Mouse (Mus musculus) forebrain, embryonic 12.5 days (tissue): Measurements from ENCODE around the gene Cartpt. TPM values are rescaled to one million over a fixed set of nuclear protein-coding genes. Genes with fewer than 3 reads are reported as not detected.

Experiments
- ATAC-seq: fragments of 200-750 bp; cut with Nextera tagmentation; 2 replicates; pipeline ENCODE4 v1.8.0; 2017; ENCODE audit warnings: moderate TSS enrichment; ENCODE audit not compliant: low FRiP score
- H3K27ac ChIP-seq: fragments of 300-500 bp; sonication (generic); 2 replicates; pipeline ENCODE4 v1.5.1; 2016; ENCODE audit warnings: mild to moderate bottlenecking
- H3K27me3 ChIP-seq: fragments of 300-500 bp; sonication (generic); 2 replicates; pipeline ENCODE4 v1.6.1; 2016; ENCODE audit warnings: mild to moderate bottlenecking
- H3K36me3 ChIP-seq: fragments of 300-500 bp; sonication (generic); replicated peaks from 2 replicates; pipeline ENCODE4 v1.6.1; 2016; ENCODE audit warnings: mild to moderate bottlenecking
- H3K4me1 ChIP-seq: fragments of 300-500 bp; sonication (generic); 2 replicates; pipeline ENCODE4 v1.6.1; 2016
- H3K4me2 ChIP-seq: fragments of 300-500 bp; sonication (generic); 2 replicates; pipeline ENCODE4 v1.6.1; 2016; ENCODE audit warnings: mild to moderate bottlenecking, moderate library complexity
- H3K4me3 ChIP-seq: fragments of 300-500 bp; sonication (generic); replicated peaks from 2 replicates; pipeline ENCODE4 v1.5.1; 2016; ENCODE audit warnings: mild to moderate bottlenecking
- H3K9ac ChIP-seq: fragments of 300-500 bp; sonication (generic); 2 replicates; pipeline ENCODE4 v1.6.1; 2016; ENCODE audit warnings: mild to moderate bottlenecking
- H3K9me3 ChIP-seq: fragments of 300-500 bp; sonication (generic); 2 replicates; pipeline ENCODE4 v1.6.1; 2016
- WGBS: fragments of 180-500 bp; shearing (Covaris S2); methylation state at CpG from one replicate; pipeline ENCODE4 v1.1.7; 2016; 5-methylcytosine and 5-hydroxymethylcytosine counted together
- polyA plus RNA-seq: library from polyadenylated mRNA; unstranded; fragments of >200 nt; fragmentation: Nextera tagmentation; extraction: Ambion mirVana; gene quantifications from 2 replicates; pipeline ENCODE4 v1.2.1, GENCODE M21; 2016

Gene Cartpt
- polyA plus RNA-seq = 7.5 and 9.8 TPM in 2 replicates

DNA sequence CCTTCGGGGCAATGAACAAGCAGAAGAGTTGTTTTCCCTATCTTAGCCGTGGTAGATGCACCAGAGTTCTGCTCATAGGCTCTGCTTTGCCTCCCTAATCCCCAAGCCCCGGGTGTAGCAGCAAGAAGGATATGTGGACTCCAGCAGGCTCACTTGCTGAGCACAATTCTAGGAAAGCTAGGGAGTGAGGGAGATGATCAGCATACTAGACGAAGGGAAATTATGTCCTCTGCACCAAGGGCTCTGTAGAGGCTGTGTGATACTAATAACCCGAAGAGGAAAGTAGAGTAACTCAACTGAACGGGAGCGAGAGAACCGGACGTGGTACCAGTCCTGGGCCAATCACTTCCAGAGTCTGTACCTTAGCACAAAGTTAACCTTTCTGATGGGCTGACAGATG is at the start of gene Cartpt:
Gene Cartpt, minus strand, starts transcription at position 127 of the 400 bp plus-strand sequence.
- no peak for ATAC-seq
- no peaks in the 10 kb centered on the region for H3K36me3 ChIP-seq
- peak within 1 kb of the TSS; percentile 39 for H3K4me3 ChIP-seq
- peak within 1 kb of the TSS; percentile 36 for H3K9ac ChIP-seq
- peaks cover 19% of the 10 kb centered on the region for H3K4me1 ChIP-seq
- H3K9me3 ChIP-seq = no peaks in the 10 kb centered on the region
- WGBS = 39% methylated on average over 9 of the region's 9 CpGs
- no peak within 1 kb of the TSS for H3K27ac ChIP-seq
- peak within 1 kb of the TSS; percentile 60 for H3K4me2 ChIP-seq
- H3K27me3 ChIP-seq = peaks cover 49% of the 10 kb centered on the region

DNA sequence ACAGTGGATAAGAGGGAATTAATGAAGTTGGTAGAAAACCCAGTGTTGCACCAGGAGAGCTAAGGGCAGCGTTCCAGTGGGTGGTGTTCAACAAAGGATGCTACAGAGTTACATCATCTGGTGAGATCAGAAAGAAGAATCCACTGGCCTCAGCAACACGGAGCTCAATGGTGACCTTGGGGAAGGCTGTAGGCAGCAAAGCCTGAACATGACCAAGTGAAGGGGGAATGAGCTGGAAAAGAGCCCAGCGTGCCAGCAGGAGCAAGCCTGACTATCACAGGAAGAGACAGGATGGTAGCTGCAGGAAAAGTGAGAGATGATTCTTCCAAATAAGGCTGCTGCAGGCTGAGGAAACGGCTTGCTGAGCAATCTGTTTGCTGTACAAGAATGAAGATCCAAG is 46.5 kb upstream of the Cartpt start:
- ATAC-seq = no peak
- Histone ChIP-seq H3K27me3 (no peaks in the 10 kb centered on the region), H3K4me3 (no peak overlapping the region), H3K27ac (no peak overlapping the region), H3K9ac (no peak overlapping the region), H3K36me3 (peaks cover 11% of the 10 kb centered on the region), H3K4me1 (no peaks in the 10 kb centered on the region; the same call in 1 of the 2 replicates), H3K9me3 (no peaks in the 10 kb centered on the region), H3K4me2 (no peak overlapping the region)
- 87% methylated on average over 4 of the region's 4 CpGs for WGBS

DNA sequence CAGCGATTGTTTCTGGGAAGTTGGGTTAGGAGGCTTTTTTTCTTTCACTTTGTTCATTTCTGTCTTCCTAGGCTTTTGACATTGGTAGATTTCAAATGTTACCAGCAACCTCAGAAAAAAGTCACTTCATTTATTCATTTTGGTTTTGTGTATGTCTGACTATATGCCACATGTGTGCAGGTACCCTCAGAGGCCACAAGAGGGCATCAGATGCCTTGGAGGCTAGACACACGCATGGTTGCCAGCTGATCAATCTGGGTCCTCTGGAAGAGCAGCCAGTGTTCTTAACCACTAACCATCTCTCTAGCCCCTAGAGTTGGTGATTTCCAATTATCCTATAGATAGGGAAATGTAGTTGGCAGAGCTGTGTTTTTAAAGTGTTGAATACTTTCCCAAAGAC is 42.6 kb upstream of the Cartpt start:
- Histone ChIP-seq H3K27ac (no peak overlapping the region), H3K9me3 (no peaks in the 10 kb centered on the region), H3K4me1 (peaks cover 23% of the 10 kb centered on the region), H3K9ac (no peak overlapping the region), H3K4me2 (no peak overlapping the region), H3K4me3 (no peak overlapping the region), H3K36me3 (no peaks in the 10 kb centered on the region), H3K27me3 (no peaks in the 10 kb centered on the region)
- 98% methylated on average over 2 of the region's 2 CpGs for WGBS
- ATAC-seq = no peak

DNA sequence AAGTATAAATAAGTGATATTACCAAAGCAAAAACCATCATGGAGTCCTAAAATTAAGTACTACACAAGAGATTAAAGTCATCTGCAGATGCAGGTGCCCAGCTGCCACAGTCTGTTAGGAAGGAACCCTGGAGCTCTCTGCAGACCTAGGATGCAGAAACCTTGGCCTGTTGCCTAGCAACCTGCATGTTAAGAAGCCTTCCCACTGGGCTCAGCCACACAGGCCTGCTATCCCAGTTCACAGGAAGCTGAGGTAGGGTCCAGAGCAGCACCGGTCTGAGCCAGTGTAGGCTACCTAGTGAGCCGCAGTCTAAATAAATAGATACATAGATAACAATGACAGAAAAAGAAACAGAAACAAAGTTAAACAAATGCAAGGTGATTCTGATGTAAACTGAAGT is 39.7 kb upstream of the Cartpt start:
- no peaks in the 10 kb centered on the region for H3K27me3 ChIP-seq
- H3K27ac ChIP-seq = peak overlapping the region; percentile 78; the same call in 1 of the 2 replicates
- no peaks in the 10 kb centered on the region for H3K36me3 ChIP-seq
- H3K4me2 ChIP-seq = no peak overlapping the region
- peaks cover 28% of the 10 kb centered on the region for H3K4me1 ChIP-seq
- H3K9ac ChIP-seq = no peak overlapping the region
- H3K9me3 ChIP-seq = no peaks in the 10 kb centered on the region
- peak; percentile 93 for ATAC-seq
- 20% methylated on average over 2 of the region's 2 CpGs for WGBS
- no peak overlapping the region for H3K4me3 ChIP-seq

DNA sequence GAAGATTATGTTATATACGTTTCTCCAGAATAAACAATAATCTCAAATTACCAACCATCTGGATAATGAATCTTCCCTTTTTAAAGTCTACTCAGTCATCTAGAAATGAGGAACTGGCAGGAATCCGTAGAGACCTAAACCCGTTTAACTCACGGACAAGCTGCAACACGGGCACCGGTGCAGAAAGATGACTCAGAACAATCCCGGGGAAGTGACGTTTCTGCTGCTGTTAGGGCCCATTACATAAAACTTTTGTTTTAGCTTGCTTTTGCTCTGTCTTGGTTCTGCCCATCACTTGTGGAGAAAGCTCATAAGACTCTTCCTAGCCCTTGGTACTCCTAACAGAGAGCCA is 38.4 kb upstream of the Cartpt start:
- Histone ChIP-seq H3K36me3 (no peaks in the 10 kb centered on the region), H3K4me2 (no peak overlapping the region), H3K4me1 (peaks cover 28% of the 10 kb centered on the region), H3K27ac (peak overlapping the region; percentile 61; the same call in 1 of the 2 replicates), H3K4me3 (no peak overlapping the region), H3K9me3 (no peaks in the 10 kb centered on the region), H3K9ac (no peak overlapping the region), H3K27me3 (no peaks in the 10 kb centered on the region)
- WGBS = 62% methylated on average over 8 of the region's 8 CpGs
- ATAC-seq = no peak

DNA sequence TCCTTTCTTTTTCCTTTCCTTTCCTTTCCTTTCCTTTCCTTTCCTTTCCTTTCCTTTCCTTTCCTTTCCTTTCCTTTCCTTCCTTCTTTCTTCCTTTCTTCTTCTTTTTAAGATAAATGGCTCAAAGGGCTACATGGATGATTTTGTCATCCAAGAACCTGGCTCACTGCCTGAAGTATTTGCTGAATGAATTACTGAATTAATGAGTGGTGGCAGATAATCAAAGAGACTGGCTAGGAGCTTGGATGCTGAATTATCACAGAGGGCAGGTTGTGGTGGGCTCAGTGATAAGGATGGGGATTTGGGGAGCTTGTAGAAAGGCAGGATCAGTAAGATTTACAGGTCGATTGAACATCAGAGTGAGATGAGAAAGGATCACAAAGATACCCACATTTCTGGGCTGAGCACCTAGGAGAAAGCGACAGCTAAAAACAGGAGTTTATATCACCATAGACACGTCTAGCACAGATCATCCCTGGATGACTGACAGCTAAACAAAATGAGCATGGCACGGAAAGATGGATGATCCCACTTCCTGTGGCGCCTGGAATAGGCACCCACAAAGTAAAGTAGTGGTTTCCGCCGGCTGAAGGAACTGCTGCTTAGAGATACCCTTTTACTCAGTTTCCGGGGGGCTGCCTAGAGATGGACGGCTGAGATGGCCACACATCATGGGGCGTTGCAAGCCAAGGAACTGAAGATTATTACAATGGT is 37.9 kb upstream of the Cartpt start:
- H3K27ac ChIP-seq = peak overlapping the region; percentile 61; the same call in 1 of the 2 replicates
- H3K4me1 ChIP-seq = peaks cover 28% of the 10 kb centered on the region
- ATAC-seq = no peak
- H3K36me3 ChIP-seq = no peaks in the 10 kb centered on the region
- no peak overlapping the region for H3K4me3 ChIP-seq
- no peak overlapping the region for H3K4me2 ChIP-seq
- 84% methylated on average over 10 of the region's 10 CpGs for WGBS
- no peak overlapping the region for H3K9ac ChIP-seq
- no peaks in the 10 kb centered on the region for H3K9me3 ChIP-seq
- no peaks in the 10 kb centered on the region for H3K27me3 ChIP-seq

DNA sequence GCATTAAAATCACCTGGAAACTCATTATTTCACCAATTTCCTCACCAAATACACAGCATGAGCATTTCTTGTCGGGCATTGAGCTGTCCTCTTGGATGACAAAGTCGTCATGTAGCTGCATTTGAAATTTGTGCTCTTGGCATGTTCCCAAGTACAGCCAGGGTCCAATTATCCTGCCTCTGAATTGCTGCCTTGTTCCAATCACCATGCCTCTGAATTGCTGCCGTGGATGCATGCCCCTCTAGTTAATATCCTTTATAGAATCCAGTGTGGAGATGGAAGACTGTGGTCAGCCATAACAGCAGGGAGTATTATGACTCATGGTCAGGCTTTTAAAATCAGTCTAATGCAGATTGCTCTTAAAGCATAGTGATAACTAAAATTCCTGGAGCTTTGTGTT is 36.9 kb upstream of the Cartpt start:
- Histone ChIP-seq H3K4me2 (no peak overlapping the region), H3K9me3 (no peaks in the 10 kb centered on the region), H3K9ac (no peak overlapping the region), H3K4me3 (no peak overlapping the region), H3K27me3 (no peaks in the 10 kb centered on the region), H3K27ac (peak overlapping the region; percentile 60), H3K36me3 (no peaks in the 10 kb centered on the region), H3K4me1 (peaks cover 28% of the 10 kb centered on the region)
- 22% methylated on average over 3 of the region's 3 CpGs for WGBS
- ATAC-seq = peak; percentile 80

DNA sequence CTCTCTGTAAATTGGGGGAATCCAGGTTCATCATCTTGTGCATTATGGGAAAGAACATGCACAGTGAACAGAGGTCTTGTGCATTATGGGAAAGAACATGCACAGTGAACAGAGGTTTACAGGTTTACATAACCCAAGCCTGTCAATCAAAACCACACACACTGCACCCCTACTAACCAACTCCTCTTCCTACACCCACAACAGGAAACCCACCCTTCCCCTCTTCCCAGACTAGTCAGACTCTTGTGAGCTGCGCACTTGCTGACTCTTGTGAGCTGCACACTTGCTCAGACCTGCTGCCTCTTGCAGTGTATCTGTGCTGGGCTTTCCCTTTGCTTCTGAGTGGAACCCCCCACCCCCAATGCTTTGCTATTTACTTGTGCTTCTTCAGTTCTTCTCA is 31.5 kb upstream of the Cartpt start:
- no peaks in the 10 kb centered on the region for H3K36me3 ChIP-seq
- no peaks in the 10 kb centered on the region for H3K9me3 ChIP-seq
- ATAC-seq = no peak
- H3K9ac ChIP-seq = no peak overlapping the region
- no peak overlapping the region for H3K27ac ChIP-seq
- no peak overlapping the region for H3K4me2 ChIP-seq
- 83% methylated on average over 1 of the region's 1 CpGs for WGBS
- H3K27me3 ChIP-seq = no peaks in the 10 kb centered on the region
- H3K4me1 ChIP-seq = 0 out of 2 replicates have a peak, but pooled peaks cover under 1% of the 10 kb centered on the region
- no peak overlapping the region for H3K4me3 ChIP-seq

DNA sequence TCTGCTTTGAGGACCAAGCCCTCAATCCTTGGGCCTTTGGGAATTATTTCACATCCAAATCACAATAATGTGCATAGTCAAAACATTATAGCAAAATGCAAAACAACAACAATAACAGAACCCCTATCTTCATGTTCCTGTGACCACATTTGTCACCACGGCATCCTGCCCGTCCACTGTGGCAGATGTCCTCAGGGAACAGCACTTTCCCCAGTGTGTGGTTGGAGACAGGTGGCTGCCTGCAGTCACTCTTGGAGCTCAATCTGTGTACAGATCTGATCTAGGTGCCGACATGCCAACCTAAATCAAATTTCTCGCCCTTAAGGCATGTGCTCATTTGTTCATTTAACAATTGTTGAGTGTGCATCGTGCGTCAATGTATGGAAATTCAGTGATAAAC is 30.6 kb upstream of the Cartpt start:
- WGBS = 88% methylated on average over 6 of the region's 6 CpGs
- H3K9me3 ChIP-seq = no peaks in the 10 kb centered on the region
- no peaks in the 10 kb centered on the region for H3K4me1 ChIP-seq
- no peak overlapping the region for H3K9ac ChIP-seq
- no peaks in the 10 kb centered on the region for H3K36me3 ChIP-seq
- no peak overlapping the region for H3K4me3 ChIP-seq
- ATAC-seq = no peak
- no peaks in the 10 kb centered on the region for H3K27me3 ChIP-seq
- no peak overlapping the region for H3K4me2 ChIP-seq
- no peak overlapping the region for H3K27ac ChIP-seq

DNA sequence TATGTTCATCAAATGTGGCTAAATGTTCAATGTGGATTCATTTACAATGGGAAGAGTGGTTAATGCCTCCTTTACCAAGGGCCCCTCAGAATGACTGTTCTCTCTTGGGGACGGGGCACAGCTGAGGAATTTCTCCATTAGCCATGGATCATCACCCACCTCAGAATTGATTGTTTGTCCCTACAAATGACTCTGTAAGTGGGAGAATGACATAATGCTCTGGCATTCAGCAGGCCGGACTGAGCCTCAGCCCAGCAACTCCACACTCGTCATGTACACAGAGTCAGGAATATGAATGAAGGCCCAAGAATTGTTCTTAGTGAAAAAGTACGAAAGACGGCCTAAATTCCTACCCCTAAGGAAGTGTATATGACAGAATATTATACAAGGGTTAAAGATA is 25.4 kb upstream of the Cartpt start:
- Histone ChIP-seq H3K9ac (no peak overlapping the region), H3K9me3 (no peaks in the 10 kb centered on the region), H3K4me3 (no peak overlapping the region), H3K27ac (no peak overlapping the region), H3K4me2 (no peak overlapping the region), H3K27me3 (no peaks in the 10 kb centered on the region), H3K36me3 (no peaks in the 10 kb centered on the region), H3K4me1 (peaks cover 3% of the 10 kb centered on the region; the same call in 1 of the 2 replicates)
- peak; percentile 36; the same call in 1 of the 2 replicates for ATAC-seq
- WGBS = 41% methylated on average over 5 of the region's 5 CpGs

DNA sequence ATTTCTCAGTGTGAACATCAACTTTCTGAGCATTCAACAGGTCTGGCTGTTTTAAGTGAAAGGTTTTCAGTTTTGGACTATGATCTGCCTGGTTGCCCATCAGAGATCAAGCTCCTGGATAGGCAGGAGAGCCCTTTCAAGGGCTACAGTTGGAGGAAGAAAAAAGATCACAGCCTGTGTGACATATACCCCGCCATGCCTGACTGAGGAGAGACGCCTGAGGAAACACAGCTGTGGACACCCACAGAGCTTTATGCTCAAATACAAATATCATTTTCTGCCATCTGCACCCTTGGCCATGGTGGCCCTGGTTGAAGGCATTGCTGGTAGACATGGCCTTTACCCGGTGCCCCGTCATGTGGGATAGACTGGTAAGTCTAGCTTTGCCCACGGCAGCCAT is 14.7 kb upstream of the Cartpt start:
- ATAC-seq = no peak
- H3K27me3 ChIP-seq = no peaks in the 10 kb centered on the region
- no peak overlapping the region for H3K9ac ChIP-seq
- WGBS = 87% methylated on average over 5 of the region's 5 CpGs
- H3K4me2 ChIP-seq = no peak overlapping the region
- H3K27ac ChIP-seq = no peak overlapping the region
- no peak overlapping the region for H3K4me3 ChIP-seq
- no peaks in the 10 kb centered on the region; the same call in 1 of the 2 replicates for H3K4me1 ChIP-seq
- no peaks in the 10 kb centered on the region for H3K9me3 ChIP-seq
- no peaks in the 10 kb centered on the region for H3K36me3 ChIP-seq

DNA sequence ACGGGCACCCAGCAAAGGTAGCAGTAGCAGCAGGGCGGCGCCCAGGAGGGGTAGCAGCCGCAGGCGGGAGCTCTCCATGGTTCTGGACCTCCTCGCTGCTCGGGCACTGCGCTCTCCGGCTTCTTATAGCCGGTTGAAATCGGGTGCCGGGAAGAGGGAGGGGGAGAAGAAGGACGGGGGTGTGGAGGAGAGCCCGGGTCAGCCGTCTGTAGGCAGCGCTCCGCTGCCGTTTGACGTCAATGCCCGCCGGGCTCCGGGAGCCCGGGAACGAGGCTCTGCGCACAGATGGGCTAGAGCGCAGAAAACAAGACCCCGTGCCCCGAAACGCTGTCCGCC is 366 bp downstream of the Cartpt start:
- Histone ChIP-seq H3K9me3 (no peaks in the 10 kb centered on the region), H3K9ac (peak overlapping the region; percentile 36), H3K36me3 (no peaks in the 10 kb centered on the region), H3K4me3 (peak overlapping the region; percentile 39), H3K4me1 (peaks cover 19% of the 10 kb centered on the region), H3K27me3 (peaks cover 49% of the 10 kb centered on the region), H3K4me2 (peak overlapping the region; percentile 60), H3K27ac (no peak overlapping the region)
- ATAC-seq = peak; percentile 61; the same call in 1 of the 2 replicates
- WGBS = under 1% methylated on average over 30 of the region's 30 CpGs
